Mouse (Mus musculus): Measurements from ENCODE around the gene Zfp367.

Zfp367 gene

GRCm38 (mm10) chr13:64091006-64091405 is 62.0 kb downstream of the Zfp367 start:
- DNase-seq (ENCODE audit: low read depth, low spot score) = no peak

- no peak for DNase-seq (ENCODE audit: low read depth, low spot score)
Measured at GRCm38 (mm10) chr13:64090278-64090677, 62.7 kb downstream of the Zfp367 start.

GRCm38 (mm10) chr13:64089130-64089529 is 63.9 kb downstream of the Zfp367 start, which contains the start of gene Hsd17b3:
Gene Hsd17b3, minus strand, starts transcription at chr13:64089230.
- DNase-seq (ENCODE audit: low read depth, low spot score) = no peak

GRCm38 (mm10) chr13:64088057-64088456 is 64.9 kb downstream of the Zfp367 start:
- no peak for DNase-seq (ENCODE audit: low read depth, low spot score)

GRCm38 (mm10) chr13:64086036-64086435 is 67.0 kb downstream of the Zfp367 start:
- DNase-seq (ENCODE audit: low read depth, low spot score) = no peak

GRCm38 (mm10) chr13:64083331-64083730 is 69.7 kb downstream of the Zfp367 start:
- no peak for DNase-seq (ENCODE audit: low read depth, low spot score)
